Mouse (Mus musculus) lung, adult 2 months (tissue): Measurements from ENCODE around the gene Gdf3.

Experiments used
- CTCF ChIP-seq: fragments of 200-500 bp; IDR thresholded peaks from 2 replicates; pipeline ENCODE4 v1.5.1; 2011; ENCODE audit warnings: mild to moderate bottlenecking, low read length, control low read depth; ENCODE audit not compliant: insufficient read depth
- POLR2A ChIP-seq: fragments of 200-500 bp; IDR thresholded peaks from 2 replicates; pipeline ENCODE4 v1.6.1; 2011; ENCODE audit warnings: low read depth, mild to moderate bottlenecking, control low read depth, low read length, borderline replicate concordance; ENCODE audit errors: extremely low read depth

DNA sequence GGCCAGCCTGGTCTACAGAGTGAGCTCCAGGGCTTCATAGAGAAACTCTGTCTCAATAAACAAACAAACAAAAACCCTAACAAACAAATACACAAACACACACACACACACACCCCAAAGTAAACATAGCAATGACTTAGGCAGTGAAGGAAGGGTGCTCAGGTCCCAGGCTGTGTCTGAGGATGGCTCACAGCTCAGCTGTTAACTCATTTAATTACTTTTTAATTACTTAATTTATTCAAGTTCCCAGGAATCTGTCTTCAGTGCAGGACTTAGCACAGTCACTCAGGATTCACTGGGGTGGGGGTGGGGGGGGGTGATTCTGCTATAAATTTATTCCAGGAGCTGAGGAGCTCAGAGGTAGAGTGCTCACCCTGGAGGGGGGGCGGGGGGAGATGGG is 40.1 kb downstream of the Gdf3 start:
- TF ChIP-seq POLR2A (no peak), CTCF (no peak)
